Mouse (Mus musculus) erythroblast, embryonic 14.5 days (primary cell): Measurements from ENCODE around the gene Zfp280b.

Experiments
- GATA1 ChIP-seq: IDR thresholded peaks from 2 replicates; pipeline ENCODE4 v1.6.1; 2012; ENCODE audit warnings: low read length, inconsistent platforms, mixed read lengths
- TAL1 ChIP-seq: IDR thresholded peaks from 3 replicates; pipeline ENCODE4 v1.6.1; 2012; ENCODE audit warnings: low read length, inconsistent platforms, mixed read lengths

- TF ChIP-seq GATA1 (no peak), TAL1 (no peak)
Measured at GRCm38 (mm10) chr10:76023921-76024320, 8.5 kb upstream of the Zfp280b start.
